Mouse (Mus musculus): ENCODE measurements around the gene Vapb. TPM values are rescaled to one million over a fixed set of nuclear protein-coding genes. Genes with fewer than 3 reads are reported as not detected.

The Vapb gene
- 127 TPM for polyA plus RNA-seq (2014; fragmentation: Illumina TruSeq; extraction: RNeasy Lipid Tissue Mini Kit (QIAGEN cat#74804); ENCODE audit: low read depth, low replicate concordance)

DNA sequence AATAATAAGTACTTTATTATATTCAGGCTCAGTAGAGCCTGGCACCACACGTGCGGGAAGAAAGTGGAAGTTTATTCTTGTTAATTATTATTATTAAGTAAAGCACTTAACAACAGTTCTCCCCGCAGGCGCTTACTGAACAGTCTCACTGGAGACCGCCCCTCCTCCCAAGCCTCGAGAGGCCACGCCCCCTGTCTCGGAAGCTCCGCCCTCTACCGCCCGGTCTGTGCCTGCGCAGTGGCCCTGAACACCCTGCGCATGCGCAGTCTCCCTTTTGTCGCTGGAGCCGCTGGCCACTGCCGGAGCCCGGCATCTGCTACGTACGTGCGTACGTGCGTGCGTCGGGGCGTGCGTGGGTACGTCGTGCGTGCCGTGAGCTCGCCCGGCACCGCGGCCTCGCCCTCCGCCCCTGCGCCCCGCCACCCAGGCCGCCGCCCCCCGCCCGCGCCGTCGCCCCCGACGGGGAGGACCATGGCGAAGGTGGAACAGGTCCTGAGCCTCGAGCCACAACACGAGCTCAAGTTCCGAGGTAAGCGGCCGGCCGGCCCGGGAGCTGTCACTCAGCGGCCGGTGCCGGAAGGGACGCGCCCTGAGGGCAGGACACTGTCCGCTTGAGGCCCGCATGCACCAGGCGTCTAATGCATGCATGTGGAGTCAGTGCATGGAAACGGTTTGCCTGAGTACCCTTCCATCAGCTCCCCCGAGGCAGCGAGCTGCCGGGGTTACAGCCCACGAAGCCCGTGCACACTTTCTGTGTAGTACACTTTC lies at the start of gene Vapb:
Vapb (plus strand) TSS at position 290 of the 768 bp plus-strand sequence.

GRCm38 (mm10) chr2:173719115-173719514 lies 18.2 kb upstream of the Vapb start, which contains the start of gene 1700010B08Rik:
Gene 1700010B08Rik (plus strand): TSS chr2:173719415.

Other genes starting within 250 kb of the Vapb start
- gene 1700021F07Rik, start 214.9 kb upstream of the Vapb start, polyA plus RNA-seq (2014; fragmentation: Illumina TruSeq; extraction: RNeasy Lipid Tissue Mini Kit (QIAGEN cat#74804); ENCODE audit: low read depth, low replicate concordance) = not detected
- gene Ankrd60, start 159.1 kb upstream of the Vapb start, polyA plus RNA-seq (2014; fragmentation: Illumina TruSeq; extraction: RNeasy Lipid Tissue Mini Kit (QIAGEN cat#74804); ENCODE audit: low read depth, low replicate concordance) = not detected
- gene Rab22a, start 77.8 kb upstream of the Vapb start, polyA plus RNA-seq (2014; fragmentation: Illumina TruSeq; extraction: RNeasy Lipid Tissue Mini Kit (QIAGEN cat#74804); ENCODE audit: low read depth, low replicate concordance) = 41.1 TPM
- not detected for gene 1700010B08Rik, start 18.1 kb upstream of the Vapb start, polyA plus RNA-seq (2014; fragmentation: Illumina TruSeq; extraction: RNeasy Lipid Tissue Mini Kit (QIAGEN cat#74804); ENCODE audit: low read depth, low replicate concordance)